Mouse (Mus musculus): ENCODE results near the gene Asic4.

The Asic4 gene

DNA sequence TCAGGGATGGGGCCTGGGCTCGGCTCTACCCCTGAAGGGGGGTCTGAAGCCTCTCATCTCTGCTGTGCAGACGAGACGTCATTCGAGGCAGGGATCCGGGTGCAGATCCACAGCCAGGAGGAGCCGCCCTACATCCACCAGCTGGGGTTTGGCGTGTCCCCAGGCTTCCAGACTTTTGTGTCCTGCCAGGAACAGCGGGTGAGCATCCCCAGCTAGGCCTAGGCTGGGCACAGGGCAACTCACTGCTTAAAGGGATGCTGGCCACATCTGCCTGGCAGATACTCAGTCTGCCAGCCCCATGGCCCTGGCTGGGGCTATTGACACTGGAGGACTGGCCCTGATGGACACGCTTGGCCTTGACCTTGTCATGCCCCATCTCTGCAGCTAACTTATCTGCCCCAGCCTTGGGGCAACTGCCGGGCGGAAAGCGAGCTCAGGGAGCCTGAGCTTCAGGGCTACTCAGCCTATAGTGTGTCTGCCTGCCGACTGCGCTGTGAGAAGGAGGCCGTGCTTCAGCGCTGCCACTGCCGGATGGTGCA is 19.1 kb downstream of the Asic4 start:
- DNase-seq, result no peak

DNA sequence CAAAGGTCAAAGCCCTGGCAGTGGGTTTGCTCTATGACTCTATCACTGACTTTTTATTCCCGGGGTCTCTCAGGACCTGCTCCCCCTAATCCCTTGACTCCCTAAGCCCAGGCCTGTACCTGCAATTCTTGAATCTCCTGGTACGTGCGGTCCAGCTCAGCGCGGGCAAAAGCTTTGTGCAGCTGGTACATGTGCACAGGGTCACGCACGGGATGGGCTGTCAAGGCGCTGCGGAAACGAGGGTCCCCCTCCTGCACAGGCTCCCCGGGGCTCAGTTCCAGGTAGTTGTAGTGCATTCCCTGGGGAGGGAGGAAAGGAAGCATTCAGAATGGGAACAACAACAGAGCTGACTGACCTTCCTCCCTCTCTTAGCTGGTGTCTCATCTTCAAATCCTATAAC is 26.2 kb downstream of the Asic4 start:
- no peak for DNase-seq

DNA sequence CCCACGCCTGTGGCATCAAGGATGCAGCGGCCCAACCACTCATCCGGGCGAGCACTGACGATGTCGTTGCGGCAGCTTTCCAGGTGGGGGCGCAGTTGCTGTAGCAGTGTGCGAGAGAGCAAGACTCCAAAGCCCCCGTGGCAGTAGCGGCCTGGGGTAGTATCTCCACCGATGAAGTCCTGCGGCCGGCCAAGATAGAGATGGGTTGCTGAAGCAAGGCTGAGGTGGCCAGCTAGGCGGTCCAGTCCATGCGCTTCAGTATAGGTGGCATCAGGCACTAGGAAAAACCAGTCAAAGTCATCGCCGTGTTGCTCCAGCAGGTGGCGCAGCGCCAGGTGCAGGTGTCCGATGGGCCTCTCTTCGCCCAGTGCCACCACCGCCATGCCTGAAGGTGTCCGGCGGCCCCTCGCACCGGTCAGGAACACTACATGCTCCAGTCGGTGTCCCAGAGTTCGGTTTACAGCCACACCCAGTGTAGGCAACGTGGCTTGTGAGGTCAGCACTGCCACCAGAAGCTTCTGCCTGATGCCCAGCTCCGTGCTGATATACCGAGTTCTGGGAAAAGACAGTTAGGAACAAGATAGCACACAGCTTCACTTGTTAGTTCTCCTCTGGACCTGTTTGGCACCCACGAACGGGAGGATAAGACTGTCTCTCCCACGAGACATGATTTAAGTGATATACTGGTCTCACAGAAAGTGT is 27.2 kb downstream of the Asic4 start:
- peak; percentile 78 for DNase-seq

DNA sequence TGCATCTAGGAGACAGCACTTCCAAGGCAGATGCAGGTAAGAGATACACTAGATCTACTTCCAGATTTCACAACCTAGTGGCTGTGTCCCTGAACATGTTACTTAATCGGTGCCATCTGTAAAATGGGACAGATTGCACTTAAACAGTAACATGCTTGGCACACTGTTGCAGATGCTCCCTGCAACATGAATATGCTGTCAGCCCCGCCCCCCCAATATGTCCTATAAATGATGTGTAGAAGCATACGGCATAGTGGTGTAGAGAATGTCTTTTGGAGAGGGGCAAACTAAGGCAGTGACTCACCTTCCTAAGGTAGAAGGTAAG is 27.7 kb downstream of the Asic4 start:
- DNase-seq, result no peak

DNA sequence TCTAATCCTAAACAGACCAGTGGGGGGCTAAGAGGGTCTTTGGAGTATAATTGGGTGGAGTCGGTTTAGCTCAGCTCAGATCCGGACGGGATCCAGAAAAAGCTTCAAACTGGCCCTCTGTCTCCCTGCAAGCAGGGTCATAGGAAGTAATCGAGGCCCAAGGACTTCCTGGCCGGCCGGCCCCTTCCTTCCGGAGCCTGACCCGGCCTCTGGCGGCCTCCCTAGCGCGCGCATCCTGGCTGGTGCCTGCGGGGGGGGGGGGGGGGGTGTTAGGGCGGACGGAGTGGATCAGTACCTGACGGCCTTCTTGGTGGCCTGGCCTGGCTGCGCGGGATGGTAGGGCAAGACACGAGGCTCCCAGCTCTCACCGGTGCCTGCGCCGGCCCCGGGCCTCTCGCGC is 28.3 kb downstream of the Asic4 start:
- peak; percentile 46 for DNase-seq

DNA sequence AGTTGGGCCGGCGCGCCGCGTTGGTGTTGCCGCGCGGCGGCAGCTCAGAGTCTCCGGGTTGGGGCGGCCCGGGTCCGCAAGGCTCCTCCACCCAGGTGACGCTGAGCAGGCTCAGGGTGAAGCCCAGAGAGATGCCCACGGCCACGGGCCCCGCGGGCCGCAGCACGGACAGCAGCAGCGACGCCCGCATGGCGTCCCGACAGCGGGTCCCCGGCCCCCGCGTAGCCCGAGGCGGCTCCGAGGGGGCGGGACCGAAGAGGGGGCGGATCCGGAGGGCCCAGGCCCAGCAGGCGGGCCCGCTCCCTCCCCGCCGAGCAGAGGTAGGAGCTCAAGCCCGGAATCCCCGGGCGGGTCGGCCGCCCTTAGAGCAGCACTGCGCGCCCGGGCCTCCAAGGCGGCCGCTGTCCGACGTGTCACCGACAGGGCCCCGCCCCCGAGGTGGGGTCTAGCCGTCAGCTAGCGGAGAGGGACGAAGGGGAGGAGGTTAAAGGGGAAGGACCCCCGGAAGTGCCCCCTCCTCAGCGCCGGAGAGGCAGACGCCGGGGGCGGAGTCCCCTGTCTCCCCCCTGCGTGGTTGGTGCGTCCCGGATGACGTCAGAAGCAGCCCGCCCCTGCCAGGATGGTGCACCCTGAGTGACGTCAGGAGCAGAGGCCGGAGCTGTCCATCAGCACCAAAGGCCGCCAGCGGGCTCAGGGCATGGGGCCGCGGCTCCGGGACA is 28.8 kb downstream of the Asic4 start, which contains the start of the genes Chpf and Tmem198:
Gene Chpf (minus strand): TSS at position 392 of the 719 bp plus-strand sequence.
Gene Tmem198 (plus strand): TSS at position 617 of the 719 bp plus-strand sequence.
- peak; percentile 97 for DNase-seq

DNA sequence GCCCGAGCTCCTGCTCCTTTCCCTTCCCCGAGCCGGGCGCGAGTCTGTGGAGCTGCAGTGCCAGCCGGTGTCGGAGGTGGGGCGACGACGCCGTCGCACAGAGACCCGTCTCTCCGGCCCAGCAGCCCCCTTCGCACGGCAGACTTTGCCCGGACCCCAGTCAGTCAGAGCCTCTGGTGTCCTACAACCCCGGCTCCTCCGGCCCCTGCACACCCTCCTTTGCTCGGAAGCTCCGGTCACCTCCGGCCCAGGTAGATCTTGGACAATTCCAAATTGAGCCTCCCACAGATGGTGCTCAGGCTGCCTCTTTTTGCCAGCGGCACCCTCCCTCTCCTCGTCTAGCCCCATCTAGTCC is 29.4 kb downstream of the Asic4 start:
- DNase-seq, result no peak

DNA sequence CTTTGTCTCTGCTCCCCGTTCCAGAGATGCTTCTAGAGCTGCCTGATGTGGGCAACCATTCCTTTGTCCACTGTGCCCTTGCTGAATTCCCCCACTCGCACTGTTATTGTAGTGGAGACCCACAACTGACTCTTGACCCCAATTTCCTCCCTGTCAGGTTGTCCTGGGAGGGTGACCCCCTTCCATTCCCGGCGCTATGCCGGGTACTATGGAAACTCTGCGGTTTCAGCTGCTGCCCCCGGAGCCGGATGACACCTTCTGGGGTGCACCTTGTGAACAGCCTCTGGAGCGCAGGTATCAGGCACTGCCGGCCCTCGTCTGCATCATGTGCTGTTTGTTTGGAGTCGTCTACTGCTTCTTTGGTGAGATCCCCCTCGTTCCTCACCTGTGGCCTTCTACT is 29.8 kb downstream of the Asic4 start:
- no peak for DNase-seq

DNA sequence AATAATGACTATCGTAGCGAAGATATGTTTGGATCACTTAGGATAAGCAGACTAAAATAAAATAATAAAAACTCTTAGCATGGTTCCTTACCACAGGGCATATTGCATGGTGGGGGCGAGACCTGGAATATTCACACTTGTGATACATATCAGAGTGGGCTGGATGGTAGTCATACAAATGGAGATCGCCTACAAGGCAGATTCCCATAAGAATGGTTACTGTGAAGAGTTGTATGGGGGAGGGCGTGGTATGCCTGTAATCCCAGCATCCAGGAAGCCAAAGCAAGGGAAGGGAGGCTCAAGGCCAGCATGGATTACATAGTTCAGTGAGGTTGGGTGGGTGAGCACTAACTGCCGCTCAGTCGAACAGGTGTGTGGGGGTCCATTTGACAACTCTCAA is 30.5 kb downstream of the Asic4 start:
- DNase-seq, result no peak

DNA sequence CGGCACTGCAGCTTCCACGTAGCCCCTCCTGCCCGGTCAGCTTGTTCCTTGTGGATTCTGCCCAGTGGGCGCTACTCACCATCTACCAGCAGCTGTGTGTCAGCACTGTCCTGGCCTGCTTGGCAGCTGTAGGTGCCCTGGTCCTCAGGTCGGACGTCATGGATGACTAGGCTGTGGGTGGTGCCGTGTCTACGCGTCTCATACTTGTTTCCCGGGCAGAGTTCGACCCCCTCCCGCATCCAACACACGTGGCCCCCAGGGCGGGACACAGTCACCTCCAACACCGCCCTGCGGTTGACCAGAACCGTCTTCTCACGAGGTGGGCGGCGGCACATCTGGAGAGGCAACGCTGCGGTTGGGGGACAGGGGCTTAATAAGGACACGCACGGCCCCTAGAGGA is 36.3 kb downstream of the Asic4 start:
- peak; percentile 63 for DNase-seq

DNA sequence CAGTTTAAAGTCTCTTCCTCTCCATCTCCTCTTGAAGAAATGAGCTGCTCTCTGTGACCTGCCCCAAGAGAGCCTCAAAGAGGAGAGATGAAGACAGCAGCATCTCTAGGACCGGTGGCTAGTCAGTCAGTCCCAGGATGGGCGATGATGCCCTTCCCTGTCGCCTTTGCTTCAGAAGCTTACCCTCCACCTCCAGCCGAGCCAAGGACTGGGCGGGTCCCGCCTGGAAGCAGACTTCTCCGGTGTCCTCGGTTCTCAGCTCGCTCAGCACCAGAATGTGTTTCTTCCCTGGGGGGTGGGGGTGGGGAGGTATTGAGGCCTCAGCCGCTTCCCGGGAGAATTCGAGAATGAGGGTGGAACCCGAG is 36.8 kb downstream of the Asic4 start:
- no peak for DNase-seq

DNA sequence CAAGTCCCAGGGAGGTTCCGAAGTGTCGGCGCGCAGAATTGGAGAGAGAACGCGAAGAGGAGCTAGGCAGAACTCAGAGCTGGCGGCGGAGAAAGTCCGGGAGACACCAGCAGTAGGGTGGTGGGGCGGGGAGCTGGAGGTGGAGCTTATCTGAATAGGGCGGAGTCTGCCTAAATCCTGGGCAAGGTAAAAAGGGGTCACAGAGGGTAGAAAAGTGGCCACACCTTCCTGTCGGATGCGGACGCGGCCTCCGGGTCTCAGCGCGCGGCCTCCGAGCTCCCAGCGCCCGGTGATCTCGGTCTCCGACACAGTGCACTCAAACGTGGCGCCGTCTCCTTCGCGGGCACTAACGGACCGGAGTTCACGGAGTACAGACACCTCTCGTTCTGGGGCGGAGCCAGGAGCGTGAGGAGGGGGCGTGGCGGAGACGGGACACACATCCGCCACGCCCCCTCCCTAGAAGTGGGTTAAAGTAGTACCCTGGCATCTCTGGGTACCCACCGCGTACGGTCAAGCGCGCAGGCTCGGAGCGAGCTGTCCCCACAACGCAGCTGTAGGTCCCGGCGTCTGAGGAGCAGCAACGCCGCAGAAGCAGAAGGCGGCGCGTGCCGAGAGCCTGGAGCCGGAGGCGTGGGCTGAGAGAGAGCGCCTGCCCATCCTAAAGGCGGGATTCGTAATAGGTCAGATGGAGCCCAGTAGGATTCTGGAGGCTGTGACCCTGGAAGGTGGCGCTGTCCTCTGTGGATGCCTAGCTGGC is 37.3 kb downstream of the Asic4 start:
- DNase-seq, result peak; percentile 82

DNA sequence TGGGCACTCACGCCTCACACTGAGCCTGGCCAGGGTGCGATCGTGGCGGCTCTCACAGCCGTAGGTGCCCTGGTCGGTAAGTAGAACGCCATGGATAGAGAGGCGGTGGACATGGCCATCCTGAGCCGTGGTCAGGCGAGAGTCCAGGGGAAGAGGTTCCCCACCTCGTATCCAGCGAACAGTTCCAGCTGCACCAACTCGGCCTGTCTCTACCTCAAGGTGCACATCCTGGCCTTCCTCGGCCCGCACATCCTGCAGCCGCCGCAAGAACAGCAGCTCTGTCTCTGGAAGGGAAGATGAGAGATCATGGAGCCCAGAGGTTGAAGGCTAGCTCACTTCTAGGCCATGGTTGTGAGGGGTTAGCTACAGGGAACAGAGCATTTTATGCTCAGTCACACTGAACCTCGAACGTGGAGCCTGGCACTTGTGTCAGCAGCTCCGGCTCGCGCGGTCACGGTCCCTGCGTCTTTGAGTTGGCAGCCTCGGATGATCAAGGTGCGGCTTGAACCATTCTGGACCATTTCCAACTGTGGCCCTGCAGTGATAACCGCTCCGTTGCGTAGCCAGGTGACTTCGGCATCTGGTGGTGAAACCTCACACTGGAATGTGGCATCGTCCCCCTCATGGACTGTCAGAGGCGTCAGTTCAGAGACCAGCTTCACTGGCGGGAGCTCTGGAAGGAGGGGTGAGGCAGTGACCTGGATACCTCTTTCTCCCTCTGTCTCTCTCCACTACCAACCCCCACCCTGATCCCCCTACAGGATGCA is 40.7 kb downstream of the Asic4 start:
- DNase-seq, result no peak

DNA sequence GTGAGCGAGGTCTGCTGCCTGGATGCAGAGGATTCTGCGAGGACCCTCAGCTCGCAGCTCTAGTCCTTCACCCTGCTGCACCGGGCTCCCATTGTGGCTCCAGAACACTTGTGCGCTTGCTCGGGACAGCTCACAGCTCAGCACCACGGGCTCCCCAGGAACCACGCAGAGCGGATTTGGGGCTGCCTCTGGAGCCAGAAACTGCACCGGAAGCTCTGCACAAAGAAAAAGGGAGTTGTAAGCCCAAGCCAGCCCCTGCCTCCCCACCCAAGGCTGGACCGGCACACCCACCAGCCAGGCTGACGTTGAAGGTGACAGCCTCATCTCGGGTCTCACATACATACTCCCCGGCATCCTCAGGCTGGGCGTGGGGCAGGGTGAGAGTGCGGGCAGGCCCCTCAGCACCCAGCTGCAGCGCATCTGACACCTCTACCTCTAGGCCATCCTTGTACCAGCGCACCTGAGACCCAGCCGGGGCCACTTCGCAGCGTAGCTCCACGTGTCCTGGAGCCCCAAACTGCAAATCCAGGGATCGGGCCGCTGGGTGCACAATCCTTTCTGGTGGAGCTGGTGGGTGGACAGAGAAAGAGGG is 42.4 kb downstream of the Asic4 start:
- DNase-seq, result no peak

DNA sequence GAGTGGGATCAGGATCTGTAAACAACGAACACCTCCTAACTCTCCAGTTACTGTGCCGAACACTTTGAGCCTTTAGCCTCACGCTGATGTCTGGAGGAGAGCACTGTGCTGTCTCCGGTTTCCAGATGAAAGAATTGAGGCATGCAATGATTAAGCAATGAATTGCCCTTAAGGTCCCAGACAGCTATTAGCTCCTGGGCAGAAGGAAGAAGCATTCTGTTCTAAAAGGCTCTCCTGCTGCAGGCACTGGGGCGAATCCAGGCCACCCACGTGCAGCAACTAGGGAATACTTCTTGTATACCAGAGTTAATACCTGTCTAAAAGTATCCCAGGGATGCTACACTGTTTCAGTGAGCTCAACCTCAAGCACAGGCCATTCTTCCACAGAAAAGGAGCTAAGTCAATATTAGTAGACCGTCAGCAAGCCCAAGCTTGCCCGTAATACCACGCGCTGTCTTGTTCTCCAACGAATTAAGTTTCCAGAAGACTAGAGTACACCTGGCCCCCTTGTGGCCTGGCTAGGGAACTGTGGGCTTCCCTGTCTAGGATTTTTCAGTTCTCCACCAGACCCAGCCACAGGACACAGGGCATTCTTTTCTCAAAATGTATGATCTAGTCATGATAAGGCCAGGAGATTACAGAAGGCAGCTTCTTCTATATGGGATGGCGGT is 44.8 kb downstream of the Asic4 start:
- DNase-seq, result peak; percentile 18

DNA sequence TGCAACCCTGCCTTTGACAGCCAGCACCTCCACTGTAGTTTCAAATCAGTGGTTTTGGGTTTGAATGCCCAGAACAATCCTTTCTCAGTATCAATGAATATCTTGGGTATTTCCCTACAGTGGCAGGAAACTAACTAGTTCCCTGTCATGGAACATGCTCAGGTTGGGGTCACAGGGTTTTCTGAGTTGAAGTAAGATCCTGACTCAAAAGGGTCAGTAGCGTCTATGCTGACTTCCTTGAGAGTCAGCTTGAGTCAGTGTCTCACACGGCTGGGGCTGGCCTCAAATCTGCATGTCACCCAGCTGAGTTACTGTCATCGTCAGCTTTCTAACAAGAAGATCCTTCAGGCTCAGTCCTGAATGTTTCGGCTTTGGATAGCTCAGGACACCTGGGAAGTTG is 48.7 kb downstream of the Asic4 start:
- DNase-seq, result no peak

DNA sequence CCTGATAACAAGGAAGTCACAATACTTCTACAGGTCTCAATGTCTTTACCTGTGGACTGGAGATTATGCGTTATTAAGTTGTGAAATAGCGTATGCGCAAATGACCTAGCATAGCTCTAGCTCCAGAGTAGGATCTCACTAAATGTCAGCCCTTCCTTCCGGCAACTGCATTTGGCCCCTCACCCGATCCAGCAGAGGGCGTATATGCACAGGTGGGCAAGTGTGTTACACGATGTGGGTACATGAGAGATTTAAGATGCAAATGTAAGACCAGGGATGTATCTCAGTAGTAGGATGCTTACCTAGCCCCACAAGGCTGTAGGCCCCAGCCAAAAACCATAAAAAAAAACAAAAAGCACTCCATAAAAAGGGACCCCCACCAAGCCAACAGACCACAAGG is 49.2 kb downstream of the Asic4 start:
- DNase-seq, result no peak

DNA sequence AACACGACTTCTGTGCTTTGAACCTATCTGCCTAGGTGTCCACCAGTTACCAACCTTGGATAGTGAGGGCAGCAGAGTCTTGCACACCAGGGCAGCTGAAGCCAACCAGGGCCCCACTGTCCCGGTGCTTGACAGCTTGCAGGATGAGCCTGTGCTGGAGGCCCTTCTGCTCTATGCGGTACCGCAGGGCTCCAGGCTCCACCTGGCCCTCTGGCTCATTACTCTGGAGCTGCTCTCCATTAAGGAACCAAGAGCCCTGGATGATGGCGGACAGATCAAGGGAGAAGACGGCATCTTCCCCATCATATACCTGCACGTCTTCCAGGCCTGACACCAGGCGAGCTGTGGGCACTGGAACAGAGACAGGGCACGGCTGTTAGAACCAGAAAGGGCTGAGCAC is 51.7 kb downstream of the Asic4 start:
- no peak for DNase-seq

DNA sequence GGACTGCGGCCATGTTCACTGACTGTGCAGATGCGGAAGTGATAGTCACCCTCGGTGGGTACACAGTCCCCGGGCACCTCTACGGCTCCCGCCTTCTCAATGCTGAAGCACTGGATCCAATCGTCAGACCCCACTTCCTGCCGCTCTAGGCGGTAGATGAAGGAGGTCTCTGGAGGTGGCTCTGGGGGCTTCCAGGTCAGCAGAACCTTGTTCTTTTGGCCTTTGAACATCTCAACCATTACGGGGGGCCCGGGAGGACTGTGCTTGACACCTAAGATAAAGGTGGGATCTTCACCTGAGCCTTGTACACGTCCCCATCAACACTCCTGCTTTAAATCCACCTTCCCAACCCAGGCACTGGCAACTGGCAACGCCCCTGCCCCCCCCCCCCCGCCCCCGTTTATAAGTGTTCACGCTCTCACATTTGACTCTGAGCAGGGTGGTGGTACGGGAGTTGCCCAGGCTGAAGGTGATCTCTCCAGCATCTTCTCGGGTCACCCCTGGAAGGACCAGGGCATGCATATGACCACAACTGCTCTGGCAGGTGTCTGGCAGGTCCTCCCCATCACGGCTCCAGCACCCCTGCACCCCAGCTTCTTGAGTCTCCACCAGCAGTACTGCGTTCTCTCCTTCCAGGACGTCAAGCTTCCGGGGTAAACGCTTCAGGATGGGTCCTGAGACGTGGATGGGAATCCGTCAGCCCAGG is 52.9 kb downstream of the Asic4 start:
- no peak for DNase-seq

DNA sequence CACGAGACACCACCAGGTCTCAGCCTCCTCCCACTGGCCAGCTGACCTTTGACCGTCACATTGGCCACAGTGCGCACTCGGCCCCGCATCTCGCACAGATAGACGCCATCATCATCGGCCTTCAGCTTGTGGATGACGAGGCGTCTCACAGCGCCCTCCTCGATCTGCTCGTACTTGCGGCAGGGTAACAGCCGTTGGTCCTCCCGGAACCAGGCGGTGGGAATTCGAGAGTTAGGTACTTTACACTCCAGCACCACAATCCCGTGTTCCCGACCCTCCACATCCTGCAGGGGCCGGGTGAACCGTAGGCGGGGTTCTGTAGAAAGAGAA is 53.4 kb downstream of the Asic4 start:
- no peak for DNase-seq

DNA sequence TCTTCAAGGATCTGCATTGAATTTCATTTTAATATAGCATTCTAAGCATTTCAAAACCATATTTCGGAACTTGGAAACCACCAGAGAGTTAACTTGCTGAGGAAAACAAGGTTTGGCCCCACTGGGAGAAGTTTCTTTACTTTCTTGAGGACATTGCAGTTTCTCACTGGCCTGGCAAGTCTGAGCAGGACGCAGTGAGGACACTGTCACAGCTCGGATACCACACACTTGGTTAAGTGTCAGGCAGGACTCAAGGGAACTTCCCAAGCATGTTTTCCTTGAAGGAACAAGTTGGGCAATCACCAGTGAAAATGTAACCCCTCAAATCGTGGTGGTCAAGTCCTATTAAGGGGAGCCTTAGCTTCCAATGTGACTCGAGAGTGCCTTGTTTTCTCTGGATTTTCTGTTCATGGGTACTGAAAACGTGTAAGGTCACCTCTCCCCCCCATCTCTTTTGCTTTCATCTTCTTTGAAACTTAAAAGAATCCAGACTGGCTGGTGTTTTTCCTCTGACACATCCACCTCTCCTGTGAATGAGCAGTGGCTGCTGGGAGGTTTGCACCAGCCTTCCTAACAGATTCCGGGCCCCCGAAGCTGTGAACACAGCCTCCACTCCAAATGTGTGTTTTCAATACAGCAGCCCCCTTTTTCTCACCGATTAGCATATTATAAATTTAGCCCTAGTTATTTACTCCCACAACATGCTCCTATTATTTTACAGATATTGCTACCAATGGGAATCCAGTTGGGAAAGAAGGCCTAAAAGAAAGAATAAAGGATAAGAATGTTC is 54.2 kb downstream of the Asic4 start:
- DNase-seq, result no peak

Data from kidney, adult 11 months (tissue).